Mouse (Mus musculus) mouse embryonic stem cell (cell line): Measurements from ENCODE around the gene Baiap2.

Experiments
- in situ Hi-C, 2 experiments: fragments of 300-500 bp; cut with MboI; formaldehyde crosslinking; loops; 1 replicate in 1 of 2; 3 replicates in 1 of 2; pipeline ENCODE4 v1.14.3; 2019 to 2020; ENCODE audit warnings: low sequenced_read_pairs in 2 of 2, low pct_unique_long_range_greater_than_20kb in 1 of 2, mixed read lengths in 1 of 2; ENCODE audit not compliant: unreplicated experiment in 1 of 2

Gene Baiap2

DNA sequence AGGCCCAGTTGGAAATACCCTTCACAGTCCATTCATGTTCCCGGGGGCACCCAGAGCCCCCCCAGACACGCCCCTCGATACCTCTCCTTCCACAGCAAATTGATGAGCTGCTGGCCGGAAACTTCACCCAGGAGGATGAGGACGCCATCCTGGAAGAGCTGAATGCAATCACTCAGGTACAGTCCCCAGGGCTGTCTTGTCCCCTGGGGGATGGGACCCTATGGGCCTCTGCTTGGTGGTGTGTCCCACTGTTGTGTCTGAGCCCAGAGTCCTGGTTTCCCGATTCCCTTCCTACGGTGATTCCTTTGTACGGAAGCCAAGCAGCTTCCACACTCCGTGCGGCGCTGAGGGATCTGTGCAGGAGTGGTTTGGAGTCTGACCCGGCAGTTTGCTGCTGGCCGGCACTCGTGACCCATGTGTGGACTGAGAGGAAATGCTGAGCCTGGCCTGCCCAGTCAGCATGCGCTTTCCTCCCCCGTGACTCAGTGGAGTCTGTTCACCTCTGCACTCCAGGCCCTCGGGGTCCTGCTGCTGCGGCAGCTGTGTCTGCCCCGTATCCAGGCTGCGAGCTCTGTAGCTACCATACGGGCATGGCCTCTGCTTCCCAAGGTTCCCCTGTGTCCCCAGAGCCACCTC lies 25.6 kb upstream of the Baiap2 start:
- in situ Hi-C loops = loop anchor here in 1 of 2 experiments (5.0 kb wide), 1 partner anchor 80 kb away; no protein-coding TSS in a partner anchor

DNA sequence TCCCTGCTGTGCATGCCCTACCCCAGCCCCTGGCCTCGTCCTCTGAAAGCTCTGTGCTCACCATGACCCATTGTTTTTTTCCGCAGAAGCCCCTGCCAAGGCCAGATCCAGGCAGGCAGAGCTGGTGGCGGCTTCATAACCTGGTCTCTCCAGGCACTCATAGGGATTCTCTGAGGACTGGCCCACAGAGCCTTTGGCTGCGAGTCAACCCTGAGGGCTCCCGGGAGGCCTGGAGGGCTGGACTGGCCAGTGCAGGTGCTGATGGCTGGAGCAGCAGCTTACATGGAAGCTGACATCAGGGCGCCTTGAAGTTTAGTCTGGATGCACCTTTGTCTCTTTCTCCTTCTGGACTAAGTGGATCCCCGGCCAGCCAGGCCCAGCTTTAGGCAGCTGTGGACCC lies 24.0 kb upstream of the Baiap2 start:
- in situ Hi-C loops = loop anchor here in 1 of 2 experiments (5.0 kb wide), 1 partner anchor 79 kb away; no protein-coding TSS in a partner anchor

DNA sequence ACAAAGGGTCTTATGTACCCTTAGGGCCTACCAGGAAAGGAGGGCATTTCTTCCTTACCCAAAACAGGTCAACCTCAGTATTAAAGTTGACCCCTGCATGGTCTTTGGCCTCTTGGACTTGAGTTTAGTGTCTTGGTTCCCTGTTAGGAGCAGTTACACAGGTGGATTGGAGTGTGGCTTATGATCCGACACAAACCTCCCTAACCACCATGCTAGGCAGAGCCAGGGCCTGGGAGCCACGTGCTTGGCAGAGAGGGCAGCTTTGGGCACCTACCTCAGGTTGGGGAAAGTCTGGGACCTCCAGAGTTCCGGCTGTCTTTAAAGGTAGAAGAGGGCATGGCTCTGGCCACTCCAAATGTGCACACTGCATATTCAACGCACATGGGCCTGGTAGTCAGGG lies 23.1 kb upstream of the Baiap2 start:
- in situ Hi-C loops = loop anchor here in 1 of 2 experiments (5.0 kb wide), 1 partner anchor 78 kb away; no protein-coding TSS in a partner anchor

DNA sequence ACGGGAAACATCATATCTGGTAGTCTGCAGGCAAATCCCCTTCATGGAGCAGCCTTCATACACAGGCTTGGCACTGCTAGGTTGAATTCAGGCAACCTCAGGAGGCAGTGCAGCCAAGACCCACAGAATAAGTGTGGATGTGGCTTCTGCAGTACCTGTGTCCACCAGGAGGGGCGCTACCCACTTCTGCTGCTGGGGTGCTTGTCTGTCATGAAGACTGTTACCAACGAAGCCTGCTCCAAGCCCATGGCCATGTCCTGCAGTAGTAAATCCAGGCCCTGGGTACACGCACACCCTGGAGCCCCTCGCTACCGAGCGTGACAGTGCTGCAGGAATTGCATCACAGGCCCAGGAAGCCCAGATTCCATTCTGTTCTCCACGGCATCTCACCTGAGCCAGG lies 22.7 kb upstream of the Baiap2 start:
- in situ Hi-C loops = loop anchor here in 1 of 2 experiments (5.0 kb wide), 1 partner anchor 77 kb away; no protein-coding TSS in a partner anchor

DNA sequence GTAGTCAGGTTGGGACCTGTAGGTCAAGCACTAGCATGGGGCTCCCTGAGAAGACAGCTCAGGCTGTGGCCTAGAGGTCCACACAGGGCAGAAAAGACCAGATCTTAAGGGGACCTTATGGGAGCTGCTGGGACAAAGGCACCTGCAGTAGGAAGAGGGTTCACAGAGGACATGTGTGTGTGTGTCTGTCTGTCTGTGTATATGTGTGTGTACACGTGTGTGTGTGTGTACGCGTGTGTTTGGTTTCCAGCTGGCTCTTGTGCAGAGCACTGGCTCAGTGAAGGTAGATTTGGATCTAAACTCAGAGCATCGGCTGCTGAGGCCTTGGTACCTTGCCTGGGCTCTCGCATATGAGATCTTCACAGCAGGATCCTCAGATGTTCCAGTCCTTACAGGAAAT lies 21.9 kb upstream of the Baiap2 start:
- in situ Hi-C loops = no loop called here

DNA sequence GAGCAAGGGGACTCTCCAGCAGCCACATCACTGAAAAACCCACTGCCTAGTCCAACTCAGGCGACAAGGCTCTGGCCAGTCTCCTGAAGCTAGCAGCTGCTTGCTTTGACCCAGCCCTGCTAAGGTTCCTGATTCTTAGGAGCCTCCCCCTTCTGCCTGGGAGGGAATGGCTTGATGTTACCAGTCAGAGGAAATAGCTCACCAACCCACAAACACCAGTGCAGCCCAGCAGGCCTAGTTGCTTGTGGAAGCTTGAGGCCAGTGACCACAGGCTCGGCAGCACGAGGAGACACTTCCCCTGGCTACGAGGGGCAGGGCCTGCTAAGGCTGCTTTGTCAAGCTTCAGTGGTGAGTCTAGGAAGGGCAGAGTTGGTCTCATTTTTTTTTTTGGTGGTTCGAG lies 17.4 kb upstream of the Baiap2 start:
- in situ Hi-C loops = no loop called here

DNA sequence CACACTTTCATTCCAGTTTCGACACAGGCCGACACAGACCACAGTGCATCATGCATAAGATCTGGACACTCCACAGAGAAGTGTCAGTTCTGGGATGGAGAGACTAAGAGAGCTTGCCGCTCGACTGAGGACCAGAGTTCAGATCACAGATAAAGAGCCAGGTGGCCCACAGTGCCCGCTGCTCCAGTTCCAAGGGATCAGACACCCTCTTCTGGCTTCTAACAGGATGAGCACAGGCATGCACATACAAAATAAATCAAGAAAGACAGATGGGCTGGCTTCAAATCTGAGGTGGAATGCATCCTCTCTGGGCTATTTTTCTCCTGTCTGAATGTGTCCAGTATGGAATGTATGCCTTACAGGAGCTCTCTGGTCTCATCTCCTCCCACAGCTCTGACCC lies 15.8 kb upstream of the Baiap2 start:
- in situ Hi-C loops = no loop called here

DNA sequence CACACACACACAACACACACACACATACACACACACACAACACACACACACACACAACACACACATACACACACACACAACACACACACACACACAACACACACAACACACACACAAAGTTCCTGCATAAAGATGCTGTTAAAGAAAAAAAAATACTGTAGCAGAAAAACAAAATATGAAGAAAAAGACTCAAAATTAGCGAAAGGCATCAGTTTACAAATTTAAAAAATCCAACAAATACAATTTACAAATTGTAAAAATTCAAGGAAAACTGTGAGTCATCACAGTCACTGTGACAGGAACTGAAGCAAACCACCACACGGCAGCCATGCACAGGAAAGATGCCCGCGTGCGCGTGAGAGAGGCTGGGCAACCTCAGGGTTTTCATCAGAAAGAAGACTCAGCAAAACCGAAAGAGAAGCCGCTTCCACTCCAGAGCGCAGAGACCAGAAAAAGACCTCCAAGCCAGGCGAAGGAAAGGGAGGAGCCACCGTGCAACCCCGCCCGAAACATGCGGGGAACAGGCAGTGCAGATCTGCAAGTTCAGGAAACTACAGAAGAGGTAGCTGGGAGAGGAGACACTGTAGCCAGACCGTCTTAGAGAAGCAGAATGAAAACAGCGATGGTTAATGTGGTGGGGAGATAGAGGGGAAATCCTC lies 14.4 kb upstream of the Baiap2 start:
- in situ Hi-C loops = no loop called here

DNA sequence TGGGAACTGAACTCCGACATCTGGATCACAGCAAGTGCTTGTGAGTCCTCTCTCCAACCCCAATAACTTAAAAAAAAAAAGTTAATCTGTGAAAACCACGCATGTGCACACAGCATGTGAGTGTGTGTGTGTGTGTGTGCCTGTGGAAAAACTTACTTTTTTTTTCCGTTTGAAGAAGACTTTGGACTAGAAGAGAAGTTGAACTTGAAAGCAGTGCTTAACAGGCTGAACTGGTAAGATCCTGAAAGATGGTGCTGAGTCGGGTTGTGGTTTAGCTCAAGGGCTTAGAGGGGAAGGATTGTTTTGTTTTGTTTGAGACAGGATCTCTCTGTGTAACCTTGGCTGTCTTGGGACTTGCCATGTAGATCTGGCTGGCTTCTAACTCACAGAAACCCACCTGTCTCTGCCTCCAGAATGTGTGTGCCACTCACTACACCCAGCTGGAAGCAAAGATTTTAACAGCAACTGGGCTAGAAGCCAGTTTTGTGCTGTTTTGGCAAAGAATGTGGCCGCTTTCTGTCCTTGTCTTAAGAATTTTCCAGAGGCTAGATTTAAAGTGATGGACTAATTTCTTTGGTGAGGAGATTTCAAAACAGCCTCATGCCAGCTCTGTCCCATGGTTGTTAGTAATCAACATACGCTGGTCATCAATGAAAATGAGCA lies 12.8 kb upstream of the Baiap2 start:
- in situ Hi-C loops = no loop called here

DNA sequence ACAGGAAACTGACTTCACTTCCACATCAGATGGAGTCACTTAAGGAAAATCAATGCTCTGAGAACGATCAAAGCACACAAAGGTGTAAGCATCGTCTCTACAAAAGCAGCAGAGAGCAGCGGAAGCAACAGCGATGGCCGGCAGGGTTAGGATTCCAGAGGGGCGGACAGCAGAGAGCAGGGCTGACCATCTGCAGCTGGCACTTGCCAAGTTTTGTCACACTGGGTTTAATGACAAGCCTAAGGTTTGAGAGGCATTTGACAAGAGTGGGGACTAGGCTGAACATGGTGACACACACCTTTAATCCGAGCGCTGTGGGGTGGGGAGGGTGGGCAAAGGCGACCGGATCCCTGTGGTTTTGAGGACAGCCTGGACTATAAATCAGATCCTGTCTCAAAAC lies 10.8 kb upstream of the Baiap2 start:
- in situ Hi-C loops = no loop called here

DNA sequence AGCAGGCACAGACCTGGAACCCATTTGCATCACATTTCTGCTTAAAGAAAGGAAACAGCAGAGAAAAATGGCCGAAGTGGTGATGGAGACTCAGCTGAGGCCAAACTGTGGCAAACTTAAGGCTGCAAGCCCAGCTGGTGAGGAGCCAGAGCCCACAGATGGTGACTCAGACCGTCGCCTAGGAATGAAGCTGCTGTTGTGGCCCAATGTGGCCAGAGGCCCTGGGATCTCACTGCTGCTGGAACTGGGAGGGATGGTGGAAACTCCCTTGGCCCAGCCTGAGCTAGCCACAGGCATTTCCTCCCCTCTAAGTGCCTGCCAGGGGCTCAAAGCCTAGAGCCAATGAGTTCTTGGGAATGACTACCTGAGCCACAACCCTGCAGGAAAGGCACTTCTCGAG lies 9.4 kb upstream of the Baiap2 start:
- in situ Hi-C loops = no loop called here

DNA sequence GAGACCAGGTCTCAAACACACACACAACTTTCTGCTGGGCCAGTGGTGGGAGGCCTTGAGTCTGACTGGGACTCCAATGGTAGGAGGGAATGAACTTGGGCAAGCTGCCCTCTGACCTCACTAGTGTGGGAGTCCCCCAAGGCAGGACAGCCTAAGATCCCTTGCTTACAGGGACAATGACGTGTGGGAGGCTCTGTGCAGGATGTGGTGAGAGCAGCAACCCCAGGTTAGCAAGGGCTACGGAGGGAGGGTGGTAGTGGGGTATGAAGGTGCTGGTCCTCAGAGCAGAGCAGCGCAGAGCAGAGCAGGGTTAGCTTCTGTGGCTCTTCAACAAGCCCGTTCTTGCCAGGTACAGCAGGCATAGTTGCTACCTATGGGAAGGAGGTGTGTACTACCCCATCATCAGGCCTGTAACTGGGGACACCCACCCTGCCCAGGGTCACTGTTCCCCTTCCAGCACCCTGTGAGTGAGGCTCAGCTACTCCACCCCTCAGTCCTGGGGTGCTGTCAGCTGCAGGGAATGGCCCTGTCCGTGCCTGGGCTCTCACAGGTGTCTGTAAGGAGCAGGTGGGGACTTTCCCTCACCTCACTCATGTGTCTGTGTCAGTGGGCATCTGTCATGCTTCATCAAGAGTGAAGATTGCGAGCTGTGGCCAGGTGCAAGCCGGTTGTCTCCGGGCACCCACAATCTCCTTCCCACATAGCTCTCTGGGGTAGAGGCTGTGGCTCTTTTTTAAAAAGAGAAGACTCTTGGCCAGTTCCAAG lies 8.6 kb upstream of the Baiap2 start:
- in situ Hi-C loops = no loop called here

DNA sequence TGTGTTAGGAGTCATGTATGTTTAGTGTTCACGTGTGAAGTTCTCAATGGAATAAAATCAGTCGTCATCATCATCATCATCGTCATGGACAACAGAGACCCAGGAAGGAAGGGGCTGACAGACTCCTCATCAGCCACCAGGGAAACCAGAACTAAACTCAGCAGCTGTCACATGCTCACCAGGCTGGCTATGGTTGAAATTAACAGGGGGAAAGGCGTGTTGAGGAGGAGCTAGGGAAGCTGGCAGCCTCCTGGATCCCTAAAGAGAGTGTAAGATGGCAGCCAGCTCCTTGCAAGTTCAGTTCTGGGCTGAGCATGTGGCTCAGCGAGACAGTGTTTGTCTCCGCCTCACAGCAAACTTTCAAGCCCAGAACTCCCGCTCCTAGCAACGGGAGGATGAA lies 7.8 kb upstream of the Baiap2 start:
- in situ Hi-C loops = no loop called here

DNA sequence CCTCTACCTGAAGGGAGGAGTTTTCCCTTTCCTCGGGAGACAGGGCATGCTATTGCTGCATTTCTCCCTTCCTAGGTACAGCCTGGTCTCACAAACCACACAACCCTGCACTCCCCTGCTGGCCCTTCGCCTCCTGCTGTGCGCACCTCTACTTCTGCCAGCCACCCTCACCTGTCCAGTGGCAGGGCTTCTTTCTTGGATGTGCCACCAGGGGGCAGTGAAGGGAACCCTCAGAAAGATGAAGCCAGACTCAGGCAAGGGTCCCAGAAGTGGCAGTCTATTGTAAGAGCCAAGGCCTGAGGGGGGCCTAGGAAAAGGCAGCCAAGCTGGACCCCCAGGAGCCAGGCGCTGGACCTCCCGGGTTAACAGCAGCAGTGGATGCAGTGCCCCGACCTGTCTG lies 7.1 kb upstream of the Baiap2 start:
- in situ Hi-C loops = no loop called here

DNA sequence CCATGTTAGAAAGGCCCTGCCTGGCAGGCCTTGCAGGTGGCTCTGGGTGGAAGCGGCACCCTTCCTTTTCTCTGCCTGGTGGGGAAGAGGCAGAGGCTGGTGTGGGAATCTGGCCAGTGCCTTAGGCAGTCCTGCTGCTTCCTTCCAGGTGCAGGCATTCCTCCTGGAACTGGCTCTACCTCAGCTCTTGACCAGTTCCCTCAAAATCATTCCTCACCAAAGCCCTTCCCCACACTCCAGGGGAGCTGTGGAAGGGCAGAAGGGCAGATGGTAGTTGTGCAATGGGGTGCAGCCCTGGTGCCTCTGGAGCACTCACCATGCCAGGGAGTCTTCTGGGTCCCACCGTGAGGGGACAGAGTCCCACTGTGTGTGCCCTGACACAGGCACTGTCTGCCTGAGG lies 6.1 kb upstream of the Baiap2 start:
- in situ Hi-C loops = no loop called here

DNA sequence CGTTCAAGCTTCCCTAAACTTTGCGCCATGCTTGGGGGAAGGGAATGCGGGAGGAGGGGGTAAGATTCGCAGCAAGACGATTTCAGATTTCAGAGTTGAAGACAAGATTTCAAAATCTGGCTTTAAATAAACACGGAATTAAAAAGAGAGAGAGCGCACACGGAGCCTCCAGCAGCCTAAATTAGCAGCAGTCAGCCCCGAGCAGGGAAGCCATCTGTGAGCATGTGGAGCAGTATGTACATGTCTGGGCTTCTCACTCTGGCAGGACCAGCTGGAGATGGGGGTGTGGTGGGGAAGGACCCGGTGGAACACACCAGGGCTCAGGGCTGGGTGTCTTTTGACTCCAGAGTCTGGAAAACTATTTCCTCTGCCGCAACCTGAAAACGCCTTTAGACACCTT lies 5.3 kb upstream of the Baiap2 start:
- in situ Hi-C loops = no loop called here

DNA sequence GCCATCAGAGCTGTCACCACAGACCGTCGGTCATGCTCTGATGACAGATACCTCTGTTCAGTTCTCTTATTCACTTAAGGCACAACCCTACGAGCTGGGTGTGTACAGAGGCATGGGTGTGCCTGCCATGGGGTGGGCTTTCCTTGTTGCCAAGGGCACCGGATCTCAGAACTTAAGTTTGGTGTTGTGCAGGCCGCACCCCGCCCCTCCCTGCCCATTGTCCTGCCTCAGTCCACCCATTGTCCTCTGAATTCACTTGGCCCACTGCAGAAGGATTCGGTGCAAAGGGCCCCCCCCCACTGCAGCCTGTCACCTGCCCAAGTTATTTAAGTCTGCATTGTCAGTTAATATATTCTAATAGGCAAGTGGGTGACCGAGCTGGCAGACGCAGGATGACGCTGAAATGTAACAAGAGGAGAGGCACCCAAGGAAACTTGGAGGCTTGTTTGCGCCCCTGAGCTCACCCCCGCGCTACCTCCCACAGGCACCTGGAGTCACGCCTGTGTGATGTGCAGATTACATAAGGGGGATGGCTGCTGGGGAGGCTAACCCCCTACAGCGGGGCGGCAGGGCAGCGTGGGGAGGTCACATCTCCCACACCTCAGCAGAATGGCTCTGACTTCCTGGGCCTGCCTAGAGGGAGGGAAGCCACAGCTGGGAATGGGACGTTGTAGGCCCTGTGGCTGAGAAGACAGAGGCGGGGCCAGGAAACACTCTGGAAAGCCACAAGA lies 4.6 kb upstream of the Baiap2 start:
- in situ Hi-C loops = no loop called here

DNA sequence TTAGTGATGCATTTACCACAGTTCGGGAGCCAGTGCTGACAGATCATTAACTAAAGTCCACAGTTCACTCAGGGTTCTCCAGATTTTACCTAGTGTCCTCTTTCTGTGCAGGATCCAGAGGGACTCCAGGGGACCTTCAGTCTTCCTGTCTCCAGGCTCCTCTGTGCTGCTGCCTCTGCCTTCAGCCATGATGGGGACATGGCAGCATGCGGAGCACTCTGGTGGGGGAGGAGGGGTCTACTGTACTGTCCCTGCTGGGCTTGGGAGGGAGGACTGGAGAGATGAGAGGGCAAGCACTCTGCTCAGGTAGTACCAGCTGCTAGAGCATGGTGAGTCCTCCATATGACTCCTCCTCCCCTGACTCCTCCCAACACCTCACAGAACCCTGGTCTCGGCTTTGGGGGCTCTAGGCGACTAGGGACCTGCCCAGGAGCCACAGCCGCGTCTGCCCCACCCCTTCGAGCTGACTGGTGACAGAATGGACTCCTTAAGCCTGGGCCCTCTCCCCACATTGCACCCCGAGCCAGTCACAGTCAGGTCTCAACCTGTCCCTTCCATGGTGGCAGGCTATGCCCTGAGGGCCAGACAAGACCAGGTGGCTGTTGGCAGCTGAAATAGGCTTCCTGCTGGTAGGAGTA lies 3.4 kb upstream of the Baiap2 start:
- in situ Hi-C loops = no loop called here
